Mouse (Mus musculus) gastrocnemius, postnatal 25 days (tissue): ENCODE measurements around the gene Sphk1. TPM values are rescaled to one million over a fixed set of nuclear protein-coding genes. Genes with fewer than 3 reads are reported as not detected.
"Not testable (repeated sequence)": the region's sequence is repeated elsewhere in the genome, so short reads cannot be mapped to it uniquely, and the experiment has no call there.

ENCODE experiments used
- DNase-seq: peaks from one replicate; pipeline ENCODE4 v3.0.0; 2022
- long read RNA-seq, 2 experiments: library from polyadenylated mRNA; stranded (forward); transcript quantifications; one replicate each; pipeline ENCODE4 v2.0.0; 2021
- total RNA-seq, 2 experiments: library from RNA; stranded (reverse); gene quantifications; 1 replicate in 1 of 2; 2 replicates in 1 of 2; pipeline ENCODE4 v1.2.3; 2021

Gene Sphk1
- 1 to 10 TPM in 1 of 2 experiments, under 1 TPM in 1; 0.94 to 2.0 TPM for total RNA-seq
- long read RNA-seq, experiment 1, partial matches to known transcripts, result 0 of 1 reads
- long read RNA-seq, experiment 1, other reads (novel, unspliced or antisense), result 0 of 1 reads
- long read RNA-seq, experiment 2, partial matches to known transcripts, result 1 of 3 reads
- long read RNA-seq, experiment 2, other reads (novel, unspliced or antisense), result 0 of 3 reads

DNA sequence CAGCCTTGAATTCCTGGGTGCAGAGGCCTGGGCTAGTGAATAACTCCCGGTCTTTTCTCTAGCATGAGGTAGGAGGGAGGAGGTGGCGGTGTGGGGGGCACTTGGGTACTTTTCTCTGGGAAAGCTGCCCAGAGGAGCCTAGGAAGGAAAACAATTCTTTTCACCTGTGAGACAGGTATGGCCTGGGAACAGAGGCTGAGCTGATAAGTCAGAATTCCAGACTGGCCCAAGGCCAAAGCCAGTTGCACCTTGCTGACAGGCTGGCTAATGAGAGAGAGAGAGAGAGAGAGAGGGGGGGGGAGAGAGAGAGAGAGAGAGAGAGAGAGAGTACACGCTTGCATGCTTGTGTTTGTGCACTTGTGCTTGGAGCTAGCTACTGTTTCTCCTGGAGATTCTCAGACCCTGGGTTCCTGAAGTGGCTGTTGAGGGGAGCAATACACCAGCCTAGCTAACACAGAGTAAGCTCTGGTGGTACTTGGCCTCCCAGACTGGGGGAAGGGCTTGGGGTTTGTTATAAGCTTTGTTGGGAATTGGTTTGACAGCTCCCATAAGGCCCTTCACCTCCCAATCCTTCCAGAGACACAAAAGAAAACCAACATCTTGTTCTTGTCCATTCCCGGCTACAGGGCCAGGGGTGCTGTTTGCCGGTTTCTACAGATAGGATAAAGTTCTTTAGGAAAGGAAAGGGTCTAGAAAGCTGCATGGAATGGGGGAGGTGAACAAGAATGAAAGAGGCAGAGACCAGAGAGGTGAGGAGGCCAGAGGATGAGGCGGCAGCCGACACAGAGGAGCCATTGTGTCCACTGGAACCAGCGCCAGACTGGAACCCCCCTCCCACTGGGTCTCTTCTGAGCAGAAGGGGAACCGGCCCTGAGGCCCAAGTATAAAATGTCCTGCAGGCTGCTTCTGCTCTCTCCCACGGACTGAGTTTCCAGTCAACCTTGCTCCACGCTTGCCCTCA, at the start of gene Sphk1:
Gene Sphk1, plus strand, starts transcription at position 739 of the 961 bp plus-strand sequence.
- DNase-seq, result no peak

GRCm38 (mm10) chr11:116480975-116481374, 49.8 kb upstream of the Sphk1 start:
- no peak for DNase-seq

- DNase-seq, result no peak
These were observed 48.9 kb upstream of the Sphk1 start for GRCm38 (mm10) chr11:116481776-116482175.

DNA sequence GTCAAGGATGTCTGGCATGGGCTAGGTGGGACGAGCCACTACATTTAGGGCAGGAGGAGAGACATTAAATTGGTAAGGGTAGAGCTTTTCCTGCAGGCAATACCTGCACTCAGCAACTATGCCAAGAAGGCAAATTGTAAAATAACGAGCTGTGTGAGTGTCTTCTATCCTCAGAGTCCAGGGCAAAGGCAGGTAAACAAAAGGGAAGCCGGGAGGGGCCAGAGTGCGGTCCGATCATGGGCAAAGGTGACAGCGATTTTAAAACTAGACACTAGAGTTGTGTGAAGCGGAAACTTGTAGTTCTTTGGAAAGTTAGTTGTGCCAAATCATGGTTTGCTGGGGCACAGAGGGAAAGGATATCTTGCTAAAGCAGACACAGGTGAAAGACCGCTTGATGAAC, 46.5 kb upstream of the Sphk1 start:
- DNase-seq, result no peak

- no peak for DNase-seq
These were observed 42.5 kb upstream of the Sphk1 start for GRCm38 (mm10) chr11:116488207-116488606.

- DNase-seq, result no peak
These were observed 41.9 kb upstream of the Sphk1 start for GRCm38 (mm10) chr11:116488693-116489375.

- DNase-seq, result no peak
These were observed 40.9 kb upstream of the Sphk1 start for GRCm38 (mm10) chr11:116489771-116490231.

DNA sequence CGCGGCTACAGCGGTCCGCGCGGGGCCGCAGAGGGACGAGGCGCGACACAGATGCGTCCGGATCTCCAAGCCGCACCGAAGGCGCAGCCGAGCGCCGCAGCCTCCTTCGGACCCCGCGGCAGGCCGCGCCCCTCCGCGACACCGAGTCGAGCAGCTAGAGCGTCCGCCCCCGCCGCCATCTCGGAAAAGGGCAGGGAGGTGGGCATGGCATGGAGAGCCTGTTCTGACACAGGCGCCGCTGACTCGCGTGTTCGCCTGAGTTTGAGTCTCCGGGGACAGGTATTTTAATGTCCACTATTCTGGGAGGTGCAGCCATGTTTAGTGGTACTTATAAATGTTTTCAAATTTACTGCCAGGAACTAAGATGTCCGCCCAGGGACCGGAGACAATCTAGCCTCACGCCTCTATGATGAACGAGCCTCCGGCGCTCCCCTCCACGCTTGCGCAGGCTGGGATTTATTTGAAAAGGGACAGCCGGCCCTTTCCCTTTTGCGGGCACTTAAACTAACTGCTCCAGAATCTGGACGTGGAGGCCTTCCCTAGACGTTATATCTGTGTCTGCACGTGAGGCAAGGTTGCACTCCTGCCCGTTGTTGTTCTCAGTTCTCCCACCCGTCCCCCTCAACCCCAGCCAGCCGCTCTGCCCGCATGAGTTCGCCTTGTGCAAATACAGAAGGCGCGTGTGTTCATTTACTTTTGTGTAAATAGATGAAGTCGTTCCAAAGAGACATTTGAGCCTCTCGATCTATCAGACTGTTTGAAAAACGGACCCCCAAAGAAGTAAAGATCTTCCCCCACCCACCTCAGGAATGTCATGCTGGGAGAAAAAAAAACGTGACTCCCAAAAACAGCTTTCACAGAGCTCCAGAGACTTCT, 40.3 kb upstream of the Sphk1 start:
- DNase-seq, result peak; percentile 86

GRCm38 (mm10) chr11:116491338-116491737, 39.4 kb upstream of the Sphk1 start:
- no peak for DNase-seq

- DNase-seq, result not testable (repeated sequence)
These were observed 38.2 kb upstream of the Sphk1 start for GRCm38 (mm10) chr11:116492507-116492906.

DNA sequence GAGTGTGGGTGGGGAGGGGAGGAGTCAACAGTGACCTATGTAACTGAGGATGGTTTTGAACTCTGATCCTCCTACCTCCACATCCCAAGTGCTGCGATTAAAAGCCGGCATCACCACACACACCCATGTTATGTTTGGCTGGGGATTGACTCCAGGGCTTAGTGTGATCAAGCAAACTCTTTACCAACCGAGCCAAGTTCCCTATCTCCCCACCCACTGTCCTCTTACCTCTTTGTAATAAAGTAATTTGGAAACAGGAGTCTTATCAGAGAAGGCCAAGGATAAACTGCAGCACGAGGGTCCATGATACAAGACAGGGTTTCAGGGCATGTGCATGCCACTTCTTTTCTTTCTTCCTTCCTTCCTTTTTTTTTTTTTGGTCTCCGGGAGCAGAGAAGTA, 37.5 kb upstream of the Sphk1 start:
- DNase-seq, result no peak

DNA sequence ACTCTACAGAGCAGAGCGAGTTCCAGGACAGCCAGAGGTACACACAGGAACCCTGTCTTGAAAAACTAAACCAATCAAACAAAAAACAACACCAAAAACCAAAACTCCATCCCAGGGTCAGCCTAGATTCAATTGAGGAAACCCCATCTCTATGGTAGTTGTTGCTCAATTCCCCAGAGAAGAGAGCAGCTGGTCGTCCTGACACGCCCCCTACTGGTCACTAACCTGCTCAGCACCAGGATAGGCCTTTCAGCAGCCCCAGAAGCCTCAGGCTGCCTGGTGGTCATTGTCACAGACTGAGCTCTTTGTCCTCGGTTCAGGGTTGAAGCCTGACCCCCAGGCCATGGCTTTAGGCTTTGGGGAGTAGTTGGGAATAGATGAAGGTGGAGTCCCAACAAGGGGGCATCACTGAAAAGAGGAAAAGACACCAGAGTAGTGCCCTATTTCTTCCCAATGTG, 36.9 kb upstream of the Sphk1 start, which contains the start of gene Prpsap1:
Gene Prpsap1, minus strand, starts transcription at position 408 of the 458 bp plus-strand sequence.
- peak; percentile 50 for DNase-seq

GRCm38 (mm10) chr11:116494474-116495174, 36.1 kb upstream of the Sphk1 start:
- DNase-seq, result peak; percentile 69

DNA sequence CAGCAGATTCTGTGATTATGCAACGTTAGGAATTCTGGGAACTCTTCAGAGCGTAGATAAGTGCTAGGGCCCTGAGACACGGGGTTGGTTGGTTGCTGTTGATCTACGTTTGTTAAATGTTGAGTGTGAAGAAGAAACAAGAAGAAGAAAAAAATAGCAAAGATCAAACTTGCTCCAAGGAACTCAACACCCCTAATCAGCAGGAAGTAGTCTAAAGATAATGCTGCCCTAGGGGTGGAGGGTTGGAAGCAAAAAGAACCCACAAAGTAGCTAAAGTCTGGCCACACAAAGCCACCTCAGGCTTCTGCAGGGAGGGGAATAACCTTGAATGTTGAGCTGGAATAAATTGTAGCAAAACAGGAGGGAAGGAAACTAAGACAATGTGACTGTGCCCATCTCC, 33.4 kb upstream of the Sphk1 start:
- no peak for DNase-seq

GRCm38 (mm10) chr11:116498596-116498995, 32.1 kb upstream of the Sphk1 start:
- no peak for DNase-seq

GRCm38 (mm10) chr11:116499018-116499417, 31.7 kb upstream of the Sphk1 start:
- DNase-seq, result no peak

DNA sequence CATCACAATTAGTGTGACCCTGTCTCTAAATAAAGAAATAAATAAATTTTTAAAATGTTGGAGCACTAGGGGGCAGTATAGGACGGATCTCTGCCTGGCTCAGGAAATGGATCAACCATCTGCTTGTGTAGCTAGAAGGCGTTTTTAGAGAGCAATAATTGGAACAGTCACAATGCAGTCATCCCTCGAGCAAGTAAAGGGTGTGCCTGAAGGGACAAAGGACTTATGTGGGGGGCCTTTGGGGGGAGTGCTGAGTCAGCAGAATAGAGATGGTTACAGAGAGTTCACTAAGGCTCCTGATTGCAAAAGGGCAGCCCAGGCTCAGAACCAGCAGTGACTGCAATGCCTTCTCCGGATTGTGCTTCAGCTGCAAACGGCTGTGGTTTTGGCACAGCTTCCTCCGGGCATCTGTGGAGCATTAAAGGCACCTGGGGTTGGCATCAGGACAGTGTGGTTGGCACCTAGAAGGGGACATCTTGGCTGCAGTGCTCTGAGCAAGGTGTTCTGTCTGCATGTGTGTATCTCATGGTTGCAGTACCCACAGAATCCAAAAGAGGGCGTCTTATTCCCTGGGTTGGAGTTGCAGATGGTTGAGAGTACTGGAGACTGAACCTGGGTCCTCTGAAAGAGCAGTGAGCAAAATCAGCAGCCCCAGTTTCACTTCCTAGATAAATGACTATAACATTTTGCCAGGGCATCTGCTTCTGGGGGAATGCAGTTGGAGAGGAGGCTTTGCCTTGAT, 29.5 kb upstream of the Sphk1 start:
- no peak for DNase-seq

- no peak for DNase-seq
These were observed 26.2 kb upstream of the Sphk1 start for GRCm38 (mm10) chr11:116504516-116504915.

DNA sequence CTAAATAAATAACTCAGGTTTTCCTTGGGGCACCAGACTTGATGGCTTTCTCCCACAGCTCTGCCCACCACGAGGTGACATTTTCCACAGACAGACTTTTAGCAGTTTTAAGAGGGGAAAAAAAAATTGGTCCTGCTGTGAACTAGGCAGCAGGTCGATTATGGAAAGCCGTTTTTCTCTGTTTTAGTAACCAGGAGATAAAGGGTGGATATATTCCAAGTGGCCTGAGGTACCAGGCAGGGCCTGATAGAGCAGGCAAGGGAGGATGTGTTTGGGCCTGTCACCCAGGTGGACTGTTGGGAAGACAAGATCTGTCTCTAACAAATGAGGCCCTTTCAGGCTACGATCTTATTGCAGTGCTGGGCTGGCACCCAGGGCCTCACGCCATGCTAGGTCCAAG, 25.2 kb upstream of the Sphk1 start:
- DNase-seq, result no peak
